Mouse (Mus musculus) urinary bladder, postnatal 4 days (tissue): ENCODE measurements around the gene Alb.

Experiments
- DNase-seq, 2 experiments: peaks; one replicate each; pipeline ENCODE4 v3.0.0; 2021 to 2022; ENCODE audit warnings: low spot score in 2 of 2

The Alb gene

DNA sequence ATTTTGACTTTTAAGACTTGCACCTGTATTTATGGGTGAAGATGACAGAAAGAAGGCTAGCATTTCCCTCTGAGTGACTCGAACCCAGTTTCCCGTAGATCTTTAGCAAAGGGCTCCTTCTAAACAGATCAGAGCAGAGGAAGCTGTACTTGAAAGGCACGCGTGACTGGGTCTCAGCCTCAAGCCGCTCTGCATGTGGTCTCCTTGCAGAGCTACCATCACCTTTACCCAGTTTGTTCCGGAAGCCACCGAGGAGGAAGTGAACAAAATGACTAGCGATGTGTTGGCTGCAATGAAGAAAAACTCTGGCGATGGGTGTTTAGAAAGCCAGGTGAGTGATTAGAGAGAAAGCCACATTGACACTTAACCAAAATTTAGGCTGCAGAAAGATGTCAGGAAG, 31.7 kb downstream of the Alb start:
- DNase-seq = no peak

GRCm38 (mm10) chr5:90494308-90494707, 33.6 kb downstream of the Alb start:
- no peak for DNase-seq

- DNase-seq = no peak
Observed at GRCm38 (mm10) chr5:90499509-90499908, 38.8 kb downstream of the Alb start.

GRCm38 (mm10) chr5:90500714-90501113, 40.0 kb downstream of the Alb start:
- DNase-seq = peak; percentile 47 to 79

GRCm38 (mm10) chr5:90501752-90502151, 41.1 kb downstream of the Alb start:
- DNase-seq = no peak

DNA sequence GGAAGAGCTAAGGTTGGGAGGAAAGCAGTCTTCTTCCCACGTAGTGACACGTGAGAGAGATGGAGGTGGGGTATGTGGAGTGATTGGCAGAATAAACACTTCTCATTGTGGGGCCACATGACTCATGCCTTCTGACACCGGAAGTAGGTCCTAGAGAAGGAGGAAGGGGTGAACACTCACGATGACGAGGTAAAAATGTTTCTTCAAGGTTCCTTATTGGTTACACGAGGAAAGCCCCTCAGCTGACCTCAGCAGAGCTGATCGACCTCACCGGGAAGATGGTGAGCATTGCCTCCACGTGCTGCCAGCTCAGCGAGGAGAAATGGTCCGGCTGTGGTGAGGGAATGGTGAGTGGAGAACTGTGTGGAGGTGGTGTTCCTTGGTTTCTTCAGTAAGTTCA, 44.0 kb downstream of the Alb start:
- no peak for DNase-seq

DNA sequence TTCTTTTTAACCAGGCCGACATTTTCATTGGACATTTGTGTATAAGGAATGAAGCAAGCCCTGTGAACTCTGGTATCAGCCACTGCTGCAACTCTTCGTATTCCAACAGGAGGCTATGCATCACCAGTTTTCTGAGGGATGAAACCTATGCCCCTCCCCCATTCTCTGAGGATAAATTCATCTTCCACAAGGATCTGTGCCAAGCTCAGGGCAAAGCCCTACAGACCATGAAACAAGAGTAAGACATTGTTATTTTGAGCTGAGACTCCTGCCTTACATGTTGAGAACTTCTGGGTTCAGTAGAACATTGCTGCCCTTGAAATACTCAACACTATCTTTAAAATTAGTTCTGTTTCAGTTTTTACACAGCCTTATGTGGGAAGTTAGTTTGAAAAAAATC, 45.8 kb downstream of the Alb start:
- no peak for DNase-seq

GRCm38 (mm10) chr5:90507411-90507949, 46.8 kb downstream of the Alb start:
- no peak for DNase-seq

DNA sequence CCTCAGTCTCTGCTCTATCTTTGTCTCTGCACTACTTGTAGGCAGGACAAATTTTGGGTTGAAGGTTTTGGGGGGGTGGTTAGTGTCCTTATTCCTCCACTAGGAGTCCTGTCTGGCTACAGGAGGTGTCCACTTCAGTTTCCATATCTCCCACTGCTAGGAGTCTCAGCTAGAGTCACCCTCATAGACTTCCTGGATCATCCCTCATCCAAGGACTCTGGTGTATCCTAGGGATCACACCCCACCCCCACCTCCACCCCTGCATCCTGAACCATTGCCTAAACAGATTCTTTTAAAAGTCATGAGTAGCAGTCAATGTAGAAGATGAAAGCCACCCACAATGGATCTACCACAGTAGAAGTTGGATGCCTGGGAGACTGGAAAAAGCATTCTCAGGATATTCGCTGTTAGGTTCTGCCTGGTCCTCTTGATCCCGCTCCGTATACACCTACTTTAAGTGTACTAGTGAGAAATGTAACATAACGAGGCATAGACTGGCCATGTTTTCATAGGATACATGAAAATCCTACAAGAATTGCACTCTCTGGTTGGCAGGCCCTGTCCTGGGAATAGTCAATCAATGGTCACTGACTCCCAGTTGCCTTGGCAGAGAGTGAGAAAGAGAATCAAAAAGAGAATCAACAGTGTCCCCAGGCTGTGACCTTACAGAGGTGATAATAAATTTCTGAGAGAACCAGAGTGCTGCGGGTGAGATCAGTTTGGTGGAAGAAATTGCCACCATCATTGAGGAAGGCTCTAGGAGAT, 49.3 kb downstream of the Alb start:
- no peak for DNase-seq

DNA sequence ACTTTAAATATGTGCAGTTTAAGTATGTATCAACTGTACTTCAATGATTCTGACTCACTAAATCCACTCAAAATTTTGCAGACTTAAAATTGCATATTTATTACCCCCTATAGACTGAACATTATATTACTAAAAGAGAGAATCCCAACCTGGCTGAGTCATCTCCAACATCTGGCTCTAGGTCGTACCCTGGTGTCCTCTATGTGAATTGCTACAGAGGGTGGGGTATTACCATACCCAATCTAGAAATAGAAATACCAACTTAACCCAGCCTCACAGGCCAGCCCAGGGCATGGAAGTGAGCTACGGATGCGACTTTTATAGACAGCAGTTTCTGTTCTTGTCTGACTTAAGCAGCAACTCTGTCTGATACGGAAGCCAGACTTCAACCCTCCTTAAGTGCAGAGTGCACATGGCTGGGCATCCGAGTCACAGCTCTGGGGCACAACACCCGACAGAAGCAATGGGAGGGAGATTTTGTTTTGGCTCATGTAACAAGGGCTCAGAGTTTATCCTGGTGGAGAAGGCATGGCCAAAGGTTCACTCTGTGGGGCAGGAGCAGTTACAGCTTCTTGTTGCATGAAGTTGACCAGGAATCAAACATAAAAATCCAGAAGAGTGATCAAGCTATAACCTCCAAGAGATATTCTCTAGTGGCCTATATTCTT, 51.7 kb downstream of the Alb start:
- DNase-seq = no peak

GRCm38 (mm10) chr5:90515561-90515960, 54.9 kb downstream of the Alb start:
- no peak for DNase-seq

DNA sequence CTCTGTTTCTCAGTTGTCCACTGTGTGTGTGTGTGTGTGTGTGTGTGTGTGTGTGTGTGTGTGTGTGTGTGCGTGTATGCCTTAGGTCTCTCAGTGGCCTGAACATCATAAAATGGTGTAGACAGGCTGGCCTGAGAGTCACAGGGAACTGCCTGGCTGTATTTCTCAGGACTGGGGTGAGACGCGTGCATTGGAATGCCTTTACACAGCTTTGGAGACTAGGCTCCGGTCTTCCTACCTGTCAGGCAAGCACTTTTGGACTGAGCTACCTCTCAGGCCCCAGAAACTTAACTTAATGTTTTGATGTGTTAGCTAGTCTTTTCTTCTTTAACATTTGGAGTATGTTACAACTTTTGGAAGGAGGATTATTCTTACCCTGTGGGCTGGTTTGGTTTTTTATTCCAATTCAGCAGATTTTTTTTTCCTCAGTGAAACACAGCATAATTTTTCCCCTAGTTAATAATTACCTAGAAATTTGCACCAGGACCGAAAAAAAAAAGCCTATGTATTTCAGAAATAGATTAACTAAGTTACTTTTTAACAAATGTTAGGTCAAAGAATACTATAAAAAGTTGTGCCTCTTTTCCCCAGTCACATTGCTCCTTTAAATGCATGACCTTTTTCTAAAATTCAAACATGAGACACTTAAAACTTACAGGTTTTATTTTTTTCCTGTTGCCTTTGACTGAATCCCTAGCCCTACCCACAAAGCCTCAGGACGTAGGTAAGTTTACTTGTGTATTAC, 57.8 kb downstream of the Alb start, which contains the start of gene Afm:
Gene Afm (plus strand): TSS at position 577 of the 745 bp plus-strand sequence.
- DNase-seq = no peak
